Mouse (Mus musculus): ENCODE results near the gene Traf3ip2.

The Traf3ip2 gene

DNA sequence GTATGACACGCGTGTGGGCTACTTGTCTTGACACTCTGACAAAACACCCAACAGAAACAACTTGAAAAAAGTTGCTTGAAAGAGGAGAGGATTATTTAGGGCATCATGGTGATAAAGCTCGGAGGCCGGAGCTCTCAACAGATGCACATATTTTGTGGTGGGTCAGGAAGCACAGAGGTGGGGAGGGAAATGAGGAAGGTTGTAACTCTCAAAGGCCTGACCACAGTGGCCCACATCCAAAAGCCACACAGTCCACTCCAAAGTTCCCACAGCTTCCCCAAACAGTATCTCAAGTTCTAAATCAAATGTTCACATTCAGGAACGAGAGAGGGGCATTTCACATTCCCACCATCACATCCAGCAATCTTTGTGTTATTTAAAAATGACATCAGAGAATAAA, 11.7 kb upstream of the Traf3ip2 start:
- peak; percentile 47 for DNase-seq

DNA sequence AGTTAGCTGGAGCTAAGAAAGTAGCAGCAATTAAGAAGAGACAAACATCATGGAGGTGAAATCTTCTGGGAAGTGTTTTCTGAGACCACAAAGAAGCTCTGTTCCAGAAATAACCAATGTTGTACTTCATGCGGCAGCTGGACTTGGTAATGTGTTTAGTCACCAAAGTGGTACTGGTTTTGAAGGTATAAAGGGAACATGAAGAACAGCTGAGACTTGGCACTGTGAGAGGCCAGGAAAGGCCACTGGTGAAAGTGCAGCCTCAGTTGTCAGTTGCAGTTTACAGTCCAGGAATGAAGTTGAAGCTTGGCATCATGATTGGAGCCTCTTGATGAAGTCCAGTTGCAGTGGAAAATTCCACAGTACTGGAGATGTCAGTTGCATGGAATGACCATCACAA, 6.3 kb upstream of the Traf3ip2 start:
- no peak for DNase-seq

- no peak for DNase-seq
Measured at GRCm38 (mm10) chr10:39611234-39611633, 1.5 kb upstream of the Traf3ip2 start.

DNA sequence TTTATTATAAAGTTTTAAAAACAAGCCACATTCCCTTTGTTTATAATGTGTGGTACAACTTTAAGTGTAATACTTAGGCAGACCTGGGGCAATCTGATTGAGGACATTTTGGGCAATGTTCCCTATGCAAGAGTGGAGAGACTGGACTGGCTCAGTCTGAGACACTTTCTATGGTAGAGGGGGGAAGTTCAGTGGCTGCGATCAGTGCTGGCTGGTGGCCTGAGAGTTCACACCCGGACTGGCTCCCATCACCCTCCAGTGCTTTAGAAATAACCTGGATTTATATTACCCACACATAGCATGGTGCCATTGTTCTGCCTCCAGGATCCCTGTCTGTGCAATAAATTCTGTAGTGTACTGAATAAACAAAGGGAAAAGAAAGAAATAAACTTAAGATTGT, 603 bp upstream of the Traf3ip2 start:
- no peak for DNase-seq

DNA sequence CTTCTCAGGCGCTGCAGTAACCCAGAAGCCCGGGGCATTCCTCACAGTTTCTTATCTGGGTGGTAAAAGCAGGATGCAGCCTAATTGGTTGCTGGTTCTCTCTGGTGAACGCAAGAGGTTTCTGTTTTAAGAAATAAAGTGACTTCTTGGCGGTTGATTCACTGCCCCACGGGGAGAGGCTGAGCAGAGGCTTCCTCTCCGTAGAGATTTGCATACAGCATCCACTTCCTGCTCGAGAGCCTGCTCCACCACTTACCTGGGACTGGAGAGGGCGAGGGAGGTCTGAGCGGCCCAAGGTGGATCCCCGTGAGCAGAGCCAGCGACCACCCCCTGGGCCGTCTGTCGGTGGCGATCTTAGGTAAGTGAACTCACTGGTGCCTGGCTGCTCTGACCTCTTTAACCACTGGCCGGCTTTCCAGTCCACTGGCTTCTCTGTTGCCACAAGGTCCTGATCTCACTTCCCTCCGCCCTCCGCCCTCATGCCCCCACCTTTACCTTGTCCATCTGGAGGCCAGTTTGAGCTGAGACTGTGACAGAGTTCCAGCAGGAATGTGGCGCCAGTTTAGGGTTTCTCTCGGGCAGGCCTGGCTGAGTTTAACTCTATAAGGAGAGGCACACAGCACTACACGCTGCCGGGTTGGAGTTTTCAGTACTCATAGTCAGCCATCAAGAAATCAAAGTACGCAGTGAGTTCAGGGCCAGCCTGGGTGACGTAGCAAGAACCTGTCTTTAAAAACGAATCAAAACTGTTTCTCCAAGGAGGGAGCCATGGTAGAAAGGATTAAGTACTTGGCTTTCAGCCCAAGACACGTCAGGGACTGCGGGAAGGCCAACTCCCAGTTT, 476 bp downstream of the Traf3ip2 start:
- peak; percentile 84 for DNase-seq

DNA sequence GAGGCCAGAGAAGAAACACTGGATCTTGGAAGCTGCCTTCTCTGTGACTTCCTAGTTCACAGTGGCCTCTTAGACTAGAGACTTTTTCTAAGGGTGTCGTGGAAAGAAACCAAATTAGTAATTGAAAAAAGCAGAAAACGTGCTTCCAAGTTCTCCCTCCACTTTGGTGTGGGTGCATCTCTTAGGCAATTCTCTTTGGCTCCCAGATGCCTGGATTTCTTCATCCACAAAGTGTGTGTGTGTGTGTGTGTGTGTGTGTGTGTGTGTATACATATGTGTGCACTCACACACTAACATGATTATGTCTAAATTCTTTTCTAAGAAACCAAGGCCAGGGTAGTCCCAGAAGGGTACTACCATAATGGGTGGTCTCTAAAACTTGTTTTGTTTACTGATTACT, 1.2 kb downstream of the Traf3ip2 start:
- no peak for DNase-seq

GRCm38 (mm10) chr10:39614676-39615075, 1.9 kb downstream of the Traf3ip2 start:
- DNase-seq, result peak; percentile 74

DNA sequence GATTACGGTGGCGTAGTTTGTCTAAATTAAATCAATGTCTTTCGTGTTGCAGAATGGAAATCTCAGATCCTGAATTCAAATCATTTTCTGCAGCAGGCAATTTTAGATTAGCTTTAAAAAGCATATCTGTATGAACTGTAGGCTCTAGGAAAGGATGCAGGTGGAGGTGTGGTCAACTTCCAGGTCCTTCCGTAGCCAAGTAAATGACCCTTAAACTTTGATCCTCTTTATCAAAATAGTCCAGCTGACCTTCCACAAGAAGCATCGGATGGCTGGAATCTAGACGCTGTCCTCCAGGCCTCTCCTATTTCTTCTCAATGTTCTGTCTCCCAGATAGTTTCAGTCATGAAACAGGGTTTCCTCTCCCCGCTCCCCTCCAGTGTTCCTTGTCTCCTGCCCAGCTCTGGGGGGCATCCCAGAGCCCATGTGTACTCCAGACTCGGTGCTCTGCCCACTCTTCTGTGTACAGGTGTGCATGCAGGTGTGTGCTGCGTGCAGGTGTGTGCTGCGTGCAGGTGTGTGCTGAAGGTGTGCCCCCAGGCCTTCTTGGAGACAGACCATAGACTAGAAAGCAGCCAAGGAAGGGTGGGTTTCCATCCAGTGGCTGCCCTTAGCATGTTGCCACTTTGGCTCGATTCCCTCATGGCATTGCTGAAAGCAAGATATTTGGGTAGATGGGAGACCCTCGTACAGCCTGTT, 2.9 kb downstream of the Traf3ip2 start:
- no peak for DNase-seq

- no peak for DNase-seq
Measured at GRCm38 (mm10) chr10:39616230-39616590, 3.5 kb downstream of the Traf3ip2 start.

DNA sequence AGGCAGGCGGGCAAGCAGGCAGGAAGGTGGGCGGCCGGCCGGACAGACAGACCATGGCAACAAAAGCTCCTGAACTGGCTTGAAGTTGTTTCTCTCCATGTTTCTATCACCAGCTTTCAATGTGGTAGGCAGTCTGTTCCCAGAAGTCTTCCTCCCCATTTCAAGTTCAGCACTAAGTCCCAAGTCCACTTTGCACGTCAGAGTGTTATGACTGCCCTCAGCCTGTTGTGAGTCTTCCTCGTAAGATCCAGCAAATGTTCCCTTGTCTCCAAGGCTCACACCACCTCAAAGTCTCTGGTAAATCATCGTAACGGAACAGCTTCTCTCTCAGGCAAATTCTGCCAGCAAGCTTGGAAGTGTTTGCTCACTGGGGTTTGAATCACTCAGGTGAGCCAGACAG, 3.9 kb downstream of the Traf3ip2 start:
- DNase-seq, result no peak

DNA sequence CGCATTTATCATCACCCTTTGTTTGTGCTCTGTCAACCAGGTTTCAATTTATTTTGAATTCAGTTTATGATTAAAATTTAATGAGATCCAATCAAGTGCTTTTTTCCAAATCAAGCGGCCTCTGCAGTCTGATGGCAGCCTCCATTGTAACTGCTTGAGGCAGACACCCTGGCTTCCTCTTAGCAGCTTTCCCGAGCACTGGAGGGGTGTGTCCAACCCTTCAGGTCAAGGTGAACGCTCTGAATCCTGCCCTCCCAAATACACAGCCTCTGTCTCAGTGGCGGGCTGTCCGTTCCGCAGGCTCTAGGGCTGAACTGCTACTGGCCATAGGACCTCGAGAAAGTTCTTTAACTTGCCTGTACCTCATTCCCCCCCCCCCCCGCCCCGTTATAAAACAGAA, 5.7 kb downstream of the Traf3ip2 start:
- DNase-seq, result no peak

DNA sequence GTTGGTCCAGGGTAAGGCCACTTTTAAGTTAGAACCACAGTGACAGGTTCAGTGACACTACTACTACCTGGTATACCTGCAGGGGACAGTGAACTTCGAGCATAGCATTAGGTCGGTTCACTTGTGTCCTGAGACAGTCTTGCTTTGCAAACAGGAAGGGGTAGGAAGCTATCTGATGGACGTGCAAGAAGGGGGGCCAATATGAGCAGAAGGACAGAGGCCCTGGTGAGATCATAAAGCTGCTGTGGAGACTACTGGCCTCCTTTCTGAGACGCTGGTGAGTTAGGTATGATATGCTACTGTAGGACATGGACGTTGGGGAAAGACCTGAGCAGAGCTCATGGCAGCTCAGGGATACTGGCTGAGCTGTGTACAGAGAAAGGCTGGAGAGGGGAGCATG, 7.9 kb downstream of the Traf3ip2 start:
- DNase-seq, result no peak

- no peak for DNase-seq
Measured at GRCm38 (mm10) chr10:39623806-39624205, 11.1 kb downstream of the Traf3ip2 start.

DNA sequence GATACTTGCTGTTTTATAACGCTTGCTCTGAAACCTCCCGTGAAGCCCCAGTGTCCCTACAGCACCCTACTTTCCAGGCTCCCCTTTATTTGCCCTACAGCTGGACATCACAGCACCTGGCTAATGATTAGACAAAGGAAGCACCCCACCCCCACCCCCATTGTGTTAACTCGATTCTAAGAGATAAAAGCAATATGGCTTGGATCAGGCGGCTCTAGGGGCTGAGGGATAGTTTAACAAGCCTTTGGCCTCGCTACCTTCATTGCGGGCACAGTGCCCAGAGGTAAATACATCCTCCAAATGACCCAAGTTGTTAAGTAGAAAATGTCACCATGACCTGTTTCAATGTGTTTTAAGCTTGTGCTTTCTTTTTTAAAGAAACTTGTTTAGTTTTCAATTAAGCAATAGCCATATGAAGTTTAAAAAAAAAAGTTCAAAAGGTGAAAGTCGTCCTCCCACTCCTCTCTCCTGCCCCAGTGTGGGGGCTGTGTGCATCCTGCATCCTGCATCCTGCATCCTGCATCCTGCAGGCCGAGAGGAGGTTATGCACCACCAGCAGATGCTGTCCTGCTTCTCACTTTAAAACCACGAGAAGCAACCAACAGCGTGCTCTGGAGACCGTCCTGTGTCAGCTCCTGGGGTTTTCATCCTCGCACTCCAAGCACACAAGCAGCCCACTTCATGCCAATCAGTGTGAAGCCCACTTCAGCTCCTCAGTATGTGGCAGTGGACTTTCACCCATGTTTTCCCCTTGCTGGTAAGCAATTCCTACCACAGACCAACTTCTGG, 12.3 kb downstream of the Traf3ip2 start:
- DNase-seq, result peak; percentile 47

DNA sequence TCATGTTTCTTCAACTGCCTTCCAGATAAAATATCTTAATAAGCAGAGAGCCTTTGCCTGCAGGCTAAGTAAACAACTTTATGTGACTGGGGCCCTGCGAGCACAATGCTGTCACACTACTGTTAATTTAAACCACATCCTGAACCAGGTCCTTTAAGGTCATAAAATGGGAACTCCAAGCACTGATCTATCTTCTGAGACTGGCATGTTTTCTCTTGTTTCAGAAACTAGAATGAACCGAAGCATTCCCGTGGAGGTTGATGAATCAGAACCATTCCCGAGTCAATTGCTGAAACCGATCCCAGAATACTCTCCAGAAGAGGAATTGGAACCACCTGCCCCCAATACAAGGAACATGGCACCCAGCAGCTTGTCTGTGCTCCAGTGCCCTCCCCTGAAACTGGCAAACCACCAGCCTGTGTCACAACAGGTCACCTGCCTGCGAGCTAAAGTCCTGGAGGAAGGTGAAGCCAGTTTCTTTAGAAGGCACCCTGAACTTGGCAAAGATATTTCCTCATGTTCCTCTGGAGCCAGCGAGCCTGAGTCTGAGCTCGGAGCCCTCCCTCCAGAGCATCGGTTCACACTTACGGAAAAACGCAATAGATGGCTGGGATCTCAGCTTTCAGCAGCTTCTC, 13.0 kb downstream of the Traf3ip2 start:
- peak; percentile 74 for DNase-seq

- no peak for DNase-seq
Measured at GRCm38 (mm10) chr10:39626376-39626775, 13.6 kb downstream of the Traf3ip2 start.

DNA sequence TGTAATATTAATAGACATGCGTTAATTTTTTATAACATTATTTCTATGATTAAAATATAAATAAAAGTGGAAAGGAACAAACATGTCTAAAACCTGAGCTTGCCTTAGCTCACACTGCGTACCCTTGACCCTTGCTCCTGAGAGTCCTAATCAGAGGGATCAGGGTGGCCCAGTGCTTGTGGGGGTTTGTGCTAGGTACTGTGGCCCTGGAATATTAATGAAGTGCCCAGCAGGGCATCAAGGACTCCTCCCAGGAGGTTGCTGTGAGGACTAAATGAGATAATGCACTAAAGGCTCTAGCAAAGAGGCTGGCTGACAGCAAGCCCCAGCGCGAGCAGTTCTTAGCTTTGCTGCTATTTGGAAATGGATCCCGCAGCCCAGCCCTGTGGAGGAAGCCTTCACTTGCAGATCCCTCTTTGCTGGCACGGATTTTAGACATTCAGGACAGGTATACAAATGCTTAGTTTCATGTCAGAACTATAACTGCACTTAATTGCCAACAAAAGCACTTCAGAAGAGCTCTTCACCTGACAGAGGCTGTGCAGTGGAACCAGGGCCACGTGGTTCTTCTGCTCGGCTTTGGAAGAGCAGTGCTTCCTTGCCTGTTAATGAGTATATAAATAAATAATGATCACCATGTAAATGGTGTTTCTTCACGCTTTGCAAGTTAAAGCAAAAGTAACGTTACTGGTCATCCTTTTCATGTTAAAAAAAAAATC, 16.2 kb downstream of the Traf3ip2 start:
- DNase-seq, result no peak

GRCm38 (mm10) chr10:39629746-39630552, 17.2 kb downstream of the Traf3ip2 start:
- DNase-seq, result peak; percentile 83

DNA sequence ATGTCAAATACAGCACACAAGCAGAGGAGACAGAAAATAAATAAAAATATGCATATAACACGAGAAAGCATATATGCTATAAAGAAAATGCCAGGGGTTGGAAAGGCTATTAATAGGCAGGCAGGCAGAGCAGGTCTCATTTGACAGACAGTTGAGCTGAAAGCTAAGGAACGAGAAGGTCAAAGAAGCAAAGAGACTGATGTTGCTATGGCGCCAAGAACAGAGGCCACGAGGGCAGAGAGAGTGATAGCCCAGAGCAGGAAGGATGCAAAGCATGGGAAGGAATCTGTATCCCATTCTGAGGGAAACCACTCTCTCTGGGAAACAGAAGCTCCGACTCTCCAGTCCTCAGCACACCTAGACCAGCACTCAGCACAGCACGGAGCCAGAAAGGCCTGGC, 18.1 kb downstream of the Traf3ip2 start:
- DNase-seq, result no peak

DNA sequence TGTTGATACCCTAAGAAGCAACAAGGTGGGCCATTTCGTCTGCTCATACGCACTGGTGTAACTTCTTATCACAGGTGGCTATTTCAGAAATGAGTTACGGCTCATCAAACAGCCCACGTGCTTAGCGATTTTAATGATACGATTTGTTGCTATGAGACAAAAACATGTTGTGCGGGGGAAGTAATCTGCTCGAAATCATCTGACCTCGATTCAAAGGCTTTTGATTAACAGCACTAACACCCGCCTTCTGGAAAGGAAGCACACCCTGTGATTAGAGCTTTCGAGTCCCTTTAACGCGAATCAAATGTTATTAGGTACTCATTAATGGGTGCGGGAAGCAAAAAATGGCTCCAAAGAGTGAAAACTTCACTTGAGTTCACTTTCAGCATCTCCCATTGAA, 18.9 kb downstream of the Traf3ip2 start:
- no peak for DNase-seq

DNA sequence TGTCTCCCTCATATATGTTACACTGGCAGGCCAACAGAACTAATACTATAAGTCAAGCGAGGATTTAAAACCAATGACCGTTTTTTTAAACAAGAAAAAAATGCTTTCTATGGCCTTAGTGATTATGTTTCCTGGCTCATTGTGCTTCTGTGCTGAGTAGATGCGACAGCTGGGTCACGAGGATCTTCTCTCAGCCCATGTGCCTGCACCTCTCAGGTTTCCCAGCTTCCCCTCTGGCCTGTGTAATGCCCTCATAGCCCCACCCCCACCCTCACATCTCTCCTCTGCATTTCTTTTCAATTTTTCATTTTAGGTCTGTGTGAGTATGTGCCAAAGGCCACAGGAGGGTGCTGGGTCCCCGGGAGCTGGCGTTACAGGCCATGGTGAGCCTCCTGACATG, 20.6 kb downstream of the Traf3ip2 start:
- DNase-seq, result no peak

Data from kidney, postnatal 10 days (tissue).